Mouse (Mus musculus): ENCODE data around the gene Prdm15. TPM values are rescaled to one million over a fixed set of nuclear protein-coding genes. Genes with fewer than 3 reads are reported as not detected.

The Prdm15 gene
- polyA plus RNA-seq, 1 experiment from 2014 or later: 10.0 TPM

DNA sequence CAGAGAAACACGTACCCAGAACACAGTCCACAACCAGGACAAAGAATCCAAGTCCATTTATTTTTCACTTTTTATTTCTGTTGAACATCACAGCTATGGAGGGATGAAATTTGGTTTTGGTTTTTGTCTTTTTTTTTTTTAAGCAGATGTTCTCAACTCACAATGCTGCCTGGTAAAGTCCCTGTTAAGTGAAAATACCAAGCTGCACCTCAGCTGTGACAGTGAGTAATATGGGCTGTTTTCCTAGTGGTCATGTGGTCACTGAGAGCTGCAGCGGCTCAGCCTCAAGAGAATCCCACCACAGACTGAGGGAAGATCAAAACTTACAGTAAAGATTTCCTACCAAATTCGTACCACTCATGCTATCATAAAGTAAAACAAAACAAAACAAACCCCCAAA lies 19.5 kb downstream of the Prdm15 start:
- no peak overlapping the region for H3K4me3 ChIP-seq (replicated peaks; ENCODE audit: low read length)
- H3K4me2 ChIP-seq (ENCODE audit: low read depth, low read length): no peak overlapping the region
- H3K4me1 ChIP-seq (ENCODE audit: control insufficient read depth, insufficient read depth, low read length): no peaks in the 10 kb centered on the region
- no peaks in the 10 kb centered on the region for H3K9me3 ChIP-seq (replicated peaks; ENCODE audit: control insufficient read depth, low read length)
- H3K27me3 ChIP-seq (ENCODE audit: control insufficient read depth, insufficient read depth, low read length): no peaks in the 10 kb centered on the region
- no peak for ATAC-seq (ENCODE audit: insufficient read depth, low FRiP score)
- H3K27ac ChIP-seq (ENCODE audit: low read length): no peak overlapping the region
- H3K36me3 ChIP-seq (ENCODE audit: control insufficient read depth, insufficient read depth, low read length): peaks cover 18% of the 10 kb centered on the region
- 83% methylated on average over 3 of the region's 3 CpGs for WGBS
- H3K9ac ChIP-seq (ENCODE audit: low read length): no peak overlapping the region

DNA sequence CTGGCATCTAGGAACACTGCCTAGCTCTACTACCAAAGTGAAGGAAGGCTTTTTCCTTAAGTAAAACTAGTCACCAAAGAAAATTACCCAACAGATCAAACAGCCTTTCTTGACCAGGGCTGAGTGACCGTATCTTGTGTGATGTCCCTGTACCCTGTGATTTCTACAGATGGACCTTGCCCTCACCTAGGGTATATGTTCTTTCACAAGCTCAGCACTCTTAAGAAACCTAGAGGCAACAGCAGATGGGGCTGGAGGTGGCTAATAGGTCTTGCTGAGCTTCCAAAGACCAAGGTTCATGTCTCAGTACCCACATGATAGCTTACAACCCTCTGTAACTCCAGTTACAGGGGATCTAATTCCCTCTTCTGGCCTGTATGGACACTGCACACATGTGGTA lies 23.4 kb downstream of the Prdm15 start:
- no peak for ATAC-seq (ENCODE audit: insufficient read depth, low FRiP score)
- Histone ChIP-seq H3K9ac (ENCODE audit: low read length) (no peak overlapping the region), H3K9me3 (replicated peaks; ENCODE audit: control insufficient read depth, low read length) (no peaks in the 10 kb centered on the region), H3K27me3 (ENCODE audit: control insufficient read depth, insufficient read depth, low read length) (no peaks in the 10 kb centered on the region), H3K4me1 (ENCODE audit: control insufficient read depth, insufficient read depth, low read length) (no peaks in the 10 kb centered on the region), H3K27ac (ENCODE audit: low read length) (no peak overlapping the region), H3K4me2 (ENCODE audit: low read depth, low read length) (no peak overlapping the region), H3K4me3 (replicated peaks; ENCODE audit: low read length) (no peak overlapping the region), H3K36me3 (ENCODE audit: control insufficient read depth, insufficient read depth, low read length) (peaks cover 4% of the 10 kb centered on the region; the same call in 1 of the 2 replicates)
- WGBS: 87% methylated on average over 1 of the region's 1 CpGs

DNA sequence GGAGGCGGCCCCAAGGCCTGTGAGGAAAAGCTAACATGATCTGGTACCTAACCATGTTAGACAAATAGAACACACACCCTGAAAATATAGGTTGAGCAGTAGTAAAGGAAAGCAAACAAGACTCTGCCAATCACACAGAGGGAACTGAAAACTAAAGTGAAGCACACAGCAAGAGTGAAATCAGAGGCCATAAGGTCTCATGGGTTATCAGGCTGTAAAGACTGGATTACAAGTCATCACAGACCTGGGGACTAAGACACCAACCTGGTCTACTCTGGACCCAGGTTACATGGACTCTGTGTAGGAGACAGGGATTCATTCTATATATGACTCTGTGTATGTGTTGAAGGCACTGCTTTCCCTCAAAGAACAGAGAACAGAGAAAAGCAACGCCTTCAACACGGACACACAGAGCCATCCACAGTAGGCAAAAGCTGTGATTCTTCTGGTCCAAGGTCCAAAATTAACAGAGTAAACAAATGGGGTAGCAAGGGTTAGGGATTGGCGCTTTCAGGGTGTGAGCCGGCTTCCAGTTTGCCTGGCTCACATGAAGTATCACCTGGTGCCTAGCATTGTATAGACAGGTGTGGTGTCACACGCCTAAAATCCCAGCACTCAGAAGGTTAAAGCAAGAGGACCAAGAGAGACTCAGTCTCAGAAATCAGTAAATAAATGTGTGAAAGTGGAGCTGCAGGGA lies 28.2 kb downstream of the Prdm15 start:
- Histone ChIP-seq H3K36me3 (ENCODE audit: control insufficient read depth, insufficient read depth, low read length) (peaks cover 8% of the 10 kb centered on the region; the same call in 1 of the 2 replicates), H3K4me3 (replicated peaks; ENCODE audit: low read length) (no peak overlapping the region), H3K9ac (ENCODE audit: low read length) (no peak overlapping the region), H3K27me3 (ENCODE audit: control insufficient read depth, insufficient read depth, low read length) (no peaks in the 10 kb centered on the region), H3K27ac (ENCODE audit: low read length) (0 out of 2 replicates have a peak overlapping the region, but pooled peaks have one; percentile 7), H3K9me3 (replicated peaks; ENCODE audit: control insufficient read depth, low read length) (no peaks in the 10 kb centered on the region), H3K4me1 (ENCODE audit: control insufficient read depth, insufficient read depth, low read length) (no peaks in the 10 kb centered on the region), H3K4me2 (ENCODE audit: low read depth, low read length) (no peak overlapping the region)
- WGBS: 70% methylated on average over 6 of the region's 6 CpGs
- ATAC-seq (ENCODE audit: insufficient read depth, low FRiP score): peak; percentile 33; the same call in 1 of the 2 replicates

DNA sequence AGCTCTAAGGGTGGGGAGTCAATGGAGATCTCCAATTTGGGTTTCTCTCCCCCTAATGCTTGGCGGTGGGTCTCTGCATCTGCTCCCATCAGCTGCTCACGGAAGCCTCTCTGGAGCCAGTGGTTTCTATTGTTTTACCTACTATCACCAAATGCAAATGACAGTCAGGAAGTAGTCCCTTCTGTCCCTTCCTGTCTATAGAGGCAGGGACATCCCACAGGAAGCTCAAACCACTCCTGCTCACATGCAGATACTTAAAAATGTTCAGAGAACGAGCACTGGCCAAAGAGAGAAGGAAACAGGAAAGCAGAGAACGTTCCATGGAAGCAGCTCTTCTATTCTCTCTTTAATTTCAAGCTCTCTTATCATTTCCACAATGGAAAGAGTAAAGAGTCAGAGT lies 32.1 kb downstream of the Prdm15 start:
- Histone ChIP-seq H3K27ac (ENCODE audit: low read length) (no peak overlapping the region), H3K36me3 (ENCODE audit: control insufficient read depth, insufficient read depth, low read length) (peaks cover 10% of the 10 kb centered on the region), H3K27me3 (ENCODE audit: control insufficient read depth, insufficient read depth, low read length) (no peaks in the 10 kb centered on the region), H3K9me3 (replicated peaks; ENCODE audit: control insufficient read depth, low read length) (no peaks in the 10 kb centered on the region), H3K4me2 (ENCODE audit: low read depth, low read length) (no peak overlapping the region), H3K9ac (ENCODE audit: low read length) (no peak overlapping the region), H3K4me1 (ENCODE audit: control insufficient read depth, insufficient read depth, low read length) (no peaks in the 10 kb centered on the region), H3K4me3 (replicated peaks; ENCODE audit: low read length) (no peak overlapping the region)
- ATAC-seq (ENCODE audit: insufficient read depth, low FRiP score): no peak
- WGBS: 87% methylated on average over 4 of the region's 4 CpGs

DNA sequence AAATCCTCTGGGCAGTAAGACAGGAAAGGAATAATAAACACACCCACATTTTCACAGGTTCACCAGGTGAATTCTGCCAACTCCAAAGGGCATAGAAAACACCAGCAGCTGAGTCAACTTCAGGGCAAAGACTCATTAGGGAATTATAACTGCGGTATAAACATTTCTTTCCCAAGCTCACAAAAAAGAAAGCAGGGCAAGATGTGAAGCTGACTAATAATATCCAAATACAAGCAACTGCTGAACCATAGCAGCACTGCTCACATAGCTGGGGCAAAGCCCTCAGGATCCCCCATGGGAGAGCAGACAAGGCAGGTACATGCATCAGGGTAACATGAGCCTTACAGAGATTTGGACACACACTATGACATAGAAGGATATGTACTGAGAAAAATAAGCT lies 34.2 kb downstream of the Prdm15 start:
- no peak overlapping the region for H3K9ac ChIP-seq (ENCODE audit: low read length)
- no peaks in the 10 kb centered on the region for H3K27me3 ChIP-seq (ENCODE audit: control insufficient read depth, insufficient read depth, low read length)
- no peak overlapping the region for H3K4me2 ChIP-seq (ENCODE audit: low read depth, low read length)
- no peak overlapping the region for H3K27ac ChIP-seq (ENCODE audit: low read length)
- ATAC-seq (ENCODE audit: insufficient read depth, low FRiP score): no peak
- H3K4me1 ChIP-seq (ENCODE audit: control insufficient read depth, insufficient read depth, low read length): no peaks in the 10 kb centered on the region
- H3K9me3 ChIP-seq (replicated peaks; ENCODE audit: control insufficient read depth, low read length): no peaks in the 10 kb centered on the region
- no peak overlapping the region for H3K4me3 ChIP-seq (replicated peaks; ENCODE audit: low read length)
- 88% methylated on average over 1 of the region's 1 CpGs for WGBS
- H3K36me3 ChIP-seq (ENCODE audit: control insufficient read depth, insufficient read depth, low read length): peaks cover 9% of the 10 kb centered on the region

DNA sequence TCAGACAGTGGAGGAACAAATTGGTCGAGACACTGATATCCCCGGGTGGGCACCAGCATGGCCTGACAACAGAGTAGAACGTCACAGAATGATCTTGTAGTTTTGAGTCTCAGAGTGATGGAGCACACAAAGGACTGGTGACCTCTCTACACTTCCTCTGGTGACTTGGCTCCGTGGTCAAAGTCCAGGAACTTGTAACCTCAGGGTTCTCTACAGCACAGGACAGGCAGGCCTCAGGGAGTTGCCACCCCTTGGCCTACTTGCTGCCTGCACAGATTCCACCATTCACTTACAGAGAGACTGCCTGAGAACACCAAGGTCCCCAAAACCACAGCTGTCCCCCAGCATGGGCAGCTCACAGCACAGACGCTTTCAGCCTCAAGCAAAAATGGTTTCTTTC lies 36.4 kb downstream of the Prdm15 start:
- 84% methylated on average over 5 of the region's 5 CpGs for WGBS
- peaks cover 8% of the 10 kb centered on the region for H3K36me3 ChIP-seq (ENCODE audit: control insufficient read depth, insufficient read depth, low read length)
- H3K27me3 ChIP-seq (ENCODE audit: control insufficient read depth, insufficient read depth, low read length): no peaks in the 10 kb centered on the region
- H3K4me3 ChIP-seq (replicated peaks; ENCODE audit: low read length): no peak overlapping the region
- ATAC-seq (ENCODE audit: insufficient read depth, low FRiP score): no peak
- H3K4me2 ChIP-seq (ENCODE audit: low read depth, low read length): no peak overlapping the region
- H3K27ac ChIP-seq (ENCODE audit: low read length): no peak overlapping the region
- no peaks in the 10 kb centered on the region for H3K4me1 ChIP-seq (ENCODE audit: control insufficient read depth, insufficient read depth, low read length)
- H3K9me3 ChIP-seq (replicated peaks; ENCODE audit: control insufficient read depth, low read length): no peaks in the 10 kb centered on the region
- H3K9ac ChIP-seq (ENCODE audit: low read length): no peak overlapping the region

DNA sequence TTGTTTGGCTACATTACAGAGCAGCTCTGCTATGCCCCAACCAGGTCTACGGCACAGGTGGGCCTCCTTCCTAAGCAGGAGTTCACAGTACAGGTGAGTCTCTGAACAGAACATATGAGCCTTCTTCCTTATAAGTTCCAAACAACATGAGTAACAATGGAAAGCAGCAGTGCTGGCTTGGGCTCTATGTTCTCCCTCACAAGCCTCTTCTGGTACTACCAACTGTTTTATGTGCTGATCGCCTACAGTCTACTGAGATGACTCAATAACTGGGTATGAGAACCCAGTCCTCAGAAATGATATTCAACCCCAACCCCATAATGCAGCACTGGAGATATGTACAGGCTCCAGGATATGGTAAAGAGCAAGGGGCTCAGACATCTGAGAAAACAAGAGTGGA lies 37.6 kb downstream of the Prdm15 start:
- H3K4me2 ChIP-seq (ENCODE audit: low read depth, low read length): no peak overlapping the region
- no peaks in the 10 kb centered on the region for H3K4me1 ChIP-seq (ENCODE audit: control insufficient read depth, insufficient read depth, low read length)
- ATAC-seq (ENCODE audit: insufficient read depth, low FRiP score): no peak
- H3K4me3 ChIP-seq (replicated peaks; ENCODE audit: low read length): no peak overlapping the region
- no peaks in the 10 kb centered on the region for H3K27me3 ChIP-seq (ENCODE audit: control insufficient read depth, insufficient read depth, low read length)
- WGBS: 94% methylated on average over 2 of the region's 2 CpGs
- H3K27ac ChIP-seq (ENCODE audit: low read length): no peak overlapping the region
- H3K9ac ChIP-seq (ENCODE audit: low read length): no peak overlapping the region
- H3K36me3 ChIP-seq (ENCODE audit: control insufficient read depth, insufficient read depth, low read length): peaks cover 12% of the 10 kb centered on the region; the same call in 1 of the 2 replicates
- no peaks in the 10 kb centered on the region for H3K9me3 ChIP-seq (replicated peaks; ENCODE audit: control insufficient read depth, low read length)

DNA sequence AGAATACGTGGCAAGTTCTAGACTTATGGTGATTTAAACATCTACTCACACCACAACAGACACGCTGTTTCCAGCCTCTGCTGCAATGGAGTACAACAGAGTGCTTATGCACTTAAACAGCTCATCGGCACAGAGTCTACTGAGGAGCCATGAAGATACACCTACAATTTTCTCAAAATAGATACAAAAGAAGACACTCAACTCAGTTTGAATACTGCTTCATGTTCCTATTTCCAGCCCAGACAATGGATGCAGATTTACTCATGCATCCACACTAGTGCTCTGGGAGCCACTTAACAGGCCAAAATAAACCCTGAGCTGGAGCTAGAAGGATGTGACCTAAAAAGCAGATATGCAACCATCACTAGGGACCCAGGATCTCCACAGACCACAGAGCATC lies 42.8 kb downstream of the Prdm15 start:
- H3K27ac ChIP-seq (ENCODE audit: low read length): no peak overlapping the region
- no peaks in the 10 kb centered on the region for H3K4me1 ChIP-seq (ENCODE audit: control insufficient read depth, insufficient read depth, low read length)
- H3K9me3 ChIP-seq (replicated peaks; ENCODE audit: control insufficient read depth, low read length): no peaks in the 10 kb centered on the region
- no peak overlapping the region for H3K4me2 ChIP-seq (ENCODE audit: low read depth, low read length)
- no peak overlapping the region for H3K9ac ChIP-seq (ENCODE audit: low read length)
- no peak for ATAC-seq (ENCODE audit: insufficient read depth, low FRiP score)
- no peak overlapping the region for H3K4me3 ChIP-seq (replicated peaks; ENCODE audit: low read length)
- WGBS: 92% methylated on average over 3 of the region's 3 CpGs
- 0 out of 2 replicates have a peak, but pooled peaks cover 8% of the 10 kb centered on the region for H3K36me3 ChIP-seq (ENCODE audit: control insufficient read depth, insufficient read depth, low read length)
- H3K27me3 ChIP-seq (ENCODE audit: control insufficient read depth, insufficient read depth, low read length): no peaks in the 10 kb centered on the region

DNA sequence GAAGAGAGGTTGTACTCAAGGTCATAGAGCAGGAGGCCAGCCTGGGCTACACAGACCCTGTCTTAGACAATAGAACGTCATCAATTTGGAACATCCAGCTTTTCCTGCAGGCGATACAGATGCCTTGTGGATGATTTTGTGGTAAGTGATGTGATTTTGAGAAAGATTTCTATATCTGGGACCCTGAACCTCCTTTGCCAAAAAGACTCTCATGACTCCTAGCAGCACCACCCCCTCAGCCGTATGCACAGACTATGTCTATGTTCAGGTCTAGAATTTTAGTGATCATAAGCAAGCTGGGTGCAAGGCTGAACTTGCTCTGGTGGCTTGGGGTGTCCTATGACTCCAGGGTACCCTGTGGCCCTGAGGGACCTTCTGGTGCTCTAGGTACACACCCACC lies 46.0 kb downstream of the Prdm15 start:
- H3K27me3 ChIP-seq (ENCODE audit: control insufficient read depth, insufficient read depth, low read length): no peaks in the 10 kb centered on the region
- WGBS: 84% methylated on average over 3 of the region's 3 CpGs
- no peaks in the 10 kb centered on the region for H3K4me1 ChIP-seq (ENCODE audit: control insufficient read depth, insufficient read depth, low read length)
- no peak overlapping the region for H3K27ac ChIP-seq (ENCODE audit: low read length)
- no peak overlapping the region for H3K4me2 ChIP-seq (ENCODE audit: low read depth, low read length)
- H3K36me3 ChIP-seq (ENCODE audit: control insufficient read depth, insufficient read depth, low read length): peaks cover 5% of the 10 kb centered on the region; the same call in 1 of the 2 replicates
- H3K9me3 ChIP-seq (replicated peaks; ENCODE audit: control insufficient read depth, low read length): no peaks in the 10 kb centered on the region
- H3K9ac ChIP-seq (ENCODE audit: low read length): no peak overlapping the region
- ATAC-seq (ENCODE audit: insufficient read depth, low FRiP score): no peak
- H3K4me3 ChIP-seq (replicated peaks; ENCODE audit: low read length): no peak overlapping the region

Data from stomach, embryonic 16.5 days (tissue).